Mouse (Mus musculus) ZHBTc4 (cell line): Measurements from ENCODE around the gene Slfn5.
A peak's percentile ranks its signal among the peaks of the same experiment; 100 is the strongest.
"Not testable (repeated sequence)": the region's sequence is repeated elsewhere in the genome, so short reads cannot be mapped to it uniquely, and the experiment has no call there.

Source experiments
- DNase-seq: peaks from one replicate; pipeline ENCODE4 v3.0.0-alpha.2; 2011; ENCODE audit warnings: low read depth, low spot score

The Slfn5 gene

GRCm38 (mm10) chr11:82945636-82946035, 5.5 kb upstream of the Slfn5 start:
- DNase-seq = no peak

GRCm38 (mm10) chr11:82947457-82947856, 3.7 kb upstream of the Slfn5 start:
- DNase-seq = peak; percentile 43

- DNase-seq = no peak
These were observed 2.1 kb upstream of the Slfn5 start for GRCm38 (mm10) chr11:82949036-82949435.

GRCm38 (mm10) chr11:82951865-82952611, 889 bp downstream of the Slfn5 start:
- peak; percentile 54 for DNase-seq

- DNase-seq = no peak
These were observed 1.7 kb downstream of the Slfn5 start for GRCm38 (mm10) chr11:82952612-82953542.

- no peak for DNase-seq
These were observed 3.5 kb downstream of the Slfn5 start for GRCm38 (mm10) chr11:82954631-82955030.

GRCm38 (mm10) chr11:82956925-82957324, 5.8 kb downstream of the Slfn5 start:
- no peak for DNase-seq

GRCm38 (mm10) chr11:82959613-82960012, 8.5 kb downstream of the Slfn5 start:
- DNase-seq = peak; percentile 62

GRCm38 (mm10) chr11:82961743-82962142, 10.6 kb downstream of the Slfn5 start:
- no peak for DNase-seq

- no peak for DNase-seq
These were observed 11.1 kb downstream of the Slfn5 start for GRCm38 (mm10) chr11:82962215-82962614.

GRCm38 (mm10) chr11:82970712-82971589, 19.8 kb downstream of the Slfn5 start:
- DNase-seq = no peak

GRCm38 (mm10) chr11:82971590-82971974, 20.4 kb downstream of the Slfn5 start:
- DNase-seq = no peak

GRCm38 (mm10) chr11:82973916-82974315, 22.8 kb downstream of the Slfn5 start:
- DNase-seq = no peak

- DNase-seq = not testable (repeated sequence)
These were observed 31.3 kb downstream of the Slfn5 start for GRCm38 (mm10) chr11:82982409-82982808.

- DNase-seq = no peak
These were observed 32.0 kb downstream of the Slfn5 start for GRCm38 (mm10) chr11:82983193-82983592.

GRCm38 (mm10) chr11:82987621-82988020, 36.5 kb downstream of the Slfn5 start:
- DNase-seq = no peak

GRCm38 (mm10) chr11:82989357-82989756, 38.2 kb downstream of the Slfn5 start:
- no peak for DNase-seq

- not testable (repeated sequence) for DNase-seq
These were observed 39.6 kb downstream of the Slfn5 start for GRCm38 (mm10) chr11:82990612-82991385.

- DNase-seq = peak; percentile 64
These were observed 40.5 kb downstream of the Slfn5 start, which contains the start of gene Slfn9 for GRCm38 (mm10) chr11:82991469-82992166. Gene Slfn9 (minus strand): TSS chr11:82991830.

- no peak for DNase-seq
These were observed 62.2 kb downstream of the Slfn5 start for GRCm38 (mm10) chr11:83013356-83013755.
